Mouse (Mus musculus) lung, embryonic 14.5 days (tissue): ENCODE measurements at regions not wholly inside any gene's neighbourhood (a gene's known extent, or its start where the extent isn't known, plus 50 kb on each side); places are given as distances from the start of the nearest gene placed in this dataset.
A peak's percentile ranks its signal among the peaks of the same experiment; 100 is the strongest.

Experiments used
- ATAC-seq: fragments of 200-750 bp; cut with Nextera tagmentation; 2 replicates; pipeline ENCODE4 v1.8.0; 2017; ENCODE audit warnings: mild to moderate bottlenecking, moderate TSS enrichment, moderate library complexity; ENCODE audit not compliant: insufficient read depth
- DNase-seq: peaks from one replicate; pipeline ENCODE4 v3.0.0-alpha.2; 2015
- H3K27ac ChIP-seq: fragments of 300-500 bp; sonication (generic); 2 replicates; pipeline ENCODE4 v1.5.1; 2014; ENCODE audit warnings: low read depth, mild to moderate bottlenecking, moderate library complexity
- H3K27me3 ChIP-seq: fragments of 300-500 bp; sonication (generic); 2 replicates; pipeline ENCODE4 v1.6.1; 2014; ENCODE audit warnings: low read length, control low read depth; ENCODE audit not compliant: insufficient read depth
- H3K36me3 ChIP-seq: fragments of 300-500 bp; sonication (generic); 2 replicates; pipeline ENCODE4 v1.6.1; 2014; ENCODE audit warnings: control low read depth; ENCODE audit not compliant: insufficient read depth
- H3K4me1 ChIP-seq: fragments of 300-500 bp; sonication (generic); 2 replicates; pipeline ENCODE4 v1.6.1; 2014; ENCODE audit warnings: antibody characterized with exemption, control low read depth; ENCODE audit not compliant: insufficient read depth
- H3K4me2 ChIP-seq: fragments of 300-500 bp; sonication (generic); 2 replicates; pipeline ENCODE4 v1.6.1; 2014; ENCODE audit warnings: mild to moderate bottlenecking
- H3K4me3 ChIP-seq: fragments of 300-500 bp; sonication (generic); 2 replicates; pipeline ENCODE4 v1.5.1; 2014; ENCODE audit warnings: low read depth, low read length
- H3K9ac ChIP-seq: fragments of 300-500 bp; sonication (generic); 2 replicates; pipeline ENCODE4 v1.6.1; 2014
- H3K9me3 ChIP-seq: fragments of 300-500 bp; sonication (generic); 2 replicates; pipeline ENCODE4 v1.6.1; 2016; ENCODE audit warnings: low read depth, low read length, control low read depth
- CTCF ChIP-seq: IDR thresholded peaks from 2 replicates; pipeline ENCODE4 v1.5.1; 2016; ENCODE audit warnings: antibody characterized with exemption, low read depth
- WGBS: fragments of 180-500 bp; shearing (Covaris S2); extraction: QIAGEN DNeasy Blood & Tissue Kit; methylation state at CpG from one replicate; pipeline ENCODE4 v1.1.7; 2014; 5-methylcytosine and 5-hydroxymethylcytosine counted together

- no peak for ATAC-seq
- 51% methylated on average over 6 of the region's 6 CpGs for WGBS
Measured at GRCm38 (mm10) chr13:28517161-28517560, 259.8 kb downstream of the Gm11361 start.

DNA sequence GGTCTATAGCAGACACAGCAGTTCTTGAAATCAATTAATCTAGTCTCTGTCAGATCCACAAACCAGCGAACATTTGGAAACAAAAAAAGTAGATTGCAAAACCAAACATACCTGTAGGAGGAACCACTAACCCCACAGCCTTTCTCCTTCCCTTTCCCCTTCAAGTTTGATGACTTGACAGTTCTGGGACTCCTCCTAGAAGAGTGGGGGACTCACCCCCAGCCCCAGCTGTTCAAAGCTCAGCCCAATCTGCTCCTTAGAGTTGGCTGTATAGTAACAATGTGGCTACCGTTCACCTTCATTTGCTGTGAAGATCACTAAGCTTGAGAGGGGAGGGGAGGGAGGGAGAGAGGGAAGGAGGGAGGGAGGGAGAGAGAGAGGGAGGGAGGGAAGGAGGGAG, 259.3 kb downstream of the Gm11361 start:
- Histone ChIP-seq H3K27me3 (no peaks in the 10 kb centered on the region), H3K4me3 (no peak overlapping the region), H3K9ac (no peak overlapping the region), H3K4me2 (no peak overlapping the region), H3K27ac (no peak overlapping the region), H3K4me1 (peaks cover 7% of the 10 kb centered on the region; the same call in 1 of the 2 replicates), H3K9me3 (no peaks in the 10 kb centered on the region), H3K36me3 (no peaks in the 10 kb centered on the region)
- ATAC-seq: no peak
- WGBS: 46% methylated on average over 2 of the region's 2 CpGs
- TF ChIP-seq CTCF: no peak
- no peak for DNase-seq

More at GRCm38 (mm10) chr13:28517161-28517560, 259.8 kb downstream of the Gm11361 start:
- DNase-seq: no peak
- H3K4me2 ChIP-seq: no peak overlapping the region
- no peak overlapping the region for H3K27ac ChIP-seq
- H3K36me3 ChIP-seq: no peaks in the 10 kb centered on the region
- no peak overlapping the region for H3K4me3 ChIP-seq
- no peaks in the 10 kb centered on the region for H3K9me3 ChIP-seq
- no peak for TF ChIP-seq CTCF
- H3K27me3 ChIP-seq: no peaks in the 10 kb centered on the region
- H3K9ac ChIP-seq: no peak overlapping the region
- H3K4me1 ChIP-seq: peaks cover 7% of the 10 kb centered on the region; the same call in 1 of the 2 replicates

DNA sequence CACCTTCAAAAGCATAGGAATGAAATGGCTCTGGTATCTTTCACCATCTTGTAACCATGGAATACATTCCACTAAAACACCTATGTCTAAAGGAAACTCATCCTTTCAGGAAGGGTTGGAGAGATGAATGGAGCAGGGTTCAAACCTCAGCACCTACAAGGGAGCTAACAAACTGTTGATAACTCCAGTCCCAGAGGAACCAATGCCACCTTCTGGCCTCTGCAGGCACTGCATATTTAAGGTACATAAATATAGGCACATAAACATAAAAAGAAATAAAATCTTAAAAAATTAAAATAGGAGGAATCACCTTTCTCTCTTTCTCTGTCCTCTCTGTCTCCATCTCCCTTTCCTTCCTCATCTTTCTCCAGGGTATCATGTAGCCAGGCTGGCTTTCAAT, 256.9 kb downstream of the Gm11361 start:
- no peaks in the 10 kb centered on the region for H3K27me3 ChIP-seq
- no peak; the same call in 1 of the 2 replicates for TF ChIP-seq CTCF
- no peak overlapping the region for H3K27ac ChIP-seq
- no peak overlapping the region for H3K9ac ChIP-seq
- ATAC-seq (no peak), DNase-seq (no peak)
- no peak overlapping the region for H3K4me3 ChIP-seq
- H3K36me3 ChIP-seq: no peaks in the 10 kb centered on the region
- H3K4me1 ChIP-seq: peaks cover 7% of the 10 kb centered on the region; the same call in 1 of the 2 replicates
- no peaks in the 10 kb centered on the region for H3K9me3 ChIP-seq
- H3K4me2 ChIP-seq: no peak overlapping the region

- DNase-seq: no peak
- Histone ChIP-seq H3K27ac (no peak overlapping the region), H3K9ac (no peak overlapping the region), H3K4me3 (no peak overlapping the region), H3K36me3 (no peaks in the 10 kb centered on the region), H3K4me1 (peaks cover 7% of the 10 kb centered on the region; the same call in 1 of the 2 replicates), H3K4me2 (no peak overlapping the region), H3K27me3 (no peaks in the 10 kb centered on the region), H3K9me3 (no peaks in the 10 kb centered on the region)
- ATAC-seq: no peak
- TF ChIP-seq CTCF: no peak
- WGBS: 84% methylated on average over 7 of the region's 7 CpGs
Measured at GRCm38 (mm10) chr13:28513336-28513735, 256.0 kb downstream of the Gm11361 start.

DNA sequence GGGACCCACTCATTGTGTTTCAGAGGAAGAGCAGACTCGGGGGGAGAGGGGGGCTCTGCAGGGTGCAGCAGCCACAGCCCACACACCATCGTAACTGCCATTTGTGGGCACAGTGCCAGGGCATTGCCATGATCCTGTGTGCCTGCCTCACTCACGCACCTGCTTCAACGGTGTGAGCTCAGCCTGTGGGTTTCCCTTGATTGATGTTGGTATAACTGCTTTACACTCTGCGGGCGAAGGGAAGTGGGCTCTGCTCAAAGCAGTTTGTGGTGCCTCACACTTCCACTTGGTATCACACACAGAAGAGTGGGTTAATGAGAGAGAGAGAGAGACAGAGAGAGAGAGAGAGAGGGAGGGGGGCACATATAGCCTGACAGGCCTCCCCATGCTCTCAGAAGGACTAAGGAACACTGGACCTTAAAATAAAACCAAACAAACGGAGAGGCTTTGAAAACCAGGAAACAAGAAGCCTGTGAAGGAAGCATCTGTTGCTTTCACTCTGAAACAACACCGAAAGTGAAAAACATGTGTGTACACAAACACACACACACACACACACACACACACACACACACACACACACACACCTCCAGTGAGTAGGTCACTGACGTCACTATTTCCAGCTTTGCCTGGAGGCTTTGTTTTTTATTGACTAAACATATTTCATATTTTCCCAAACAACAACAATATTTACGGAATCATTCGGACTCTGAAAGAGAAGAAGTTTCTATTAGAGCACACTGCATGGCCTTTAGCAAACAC, 255.4 kb downstream of the Gm11361 start:
- no peaks in the 10 kb centered on the region for H3K36me3 ChIP-seq
- H3K4me2 ChIP-seq: no peak overlapping the region
- H3K4me3 ChIP-seq: no peak overlapping the region
- no peak overlapping the region for H3K27ac ChIP-seq
- no peaks in the 10 kb centered on the region for H3K9me3 ChIP-seq
- no peak for TF ChIP-seq CTCF
- peak; percentile 51 for DNase-seq
- ATAC-seq: 0 out of 2 replicates have a peak, but pooled peaks have one; percentile 16
- 65% methylated on average over 11 of the region's 11 CpGs for whole genome bisulfite sequencing
- H3K4me1 ChIP-seq: peaks cover 10% of the 10 kb centered on the region
- no peaks in the 10 kb centered on the region for H3K27me3 ChIP-seq
- no peak overlapping the region for H3K9ac ChIP-seq

DNA sequence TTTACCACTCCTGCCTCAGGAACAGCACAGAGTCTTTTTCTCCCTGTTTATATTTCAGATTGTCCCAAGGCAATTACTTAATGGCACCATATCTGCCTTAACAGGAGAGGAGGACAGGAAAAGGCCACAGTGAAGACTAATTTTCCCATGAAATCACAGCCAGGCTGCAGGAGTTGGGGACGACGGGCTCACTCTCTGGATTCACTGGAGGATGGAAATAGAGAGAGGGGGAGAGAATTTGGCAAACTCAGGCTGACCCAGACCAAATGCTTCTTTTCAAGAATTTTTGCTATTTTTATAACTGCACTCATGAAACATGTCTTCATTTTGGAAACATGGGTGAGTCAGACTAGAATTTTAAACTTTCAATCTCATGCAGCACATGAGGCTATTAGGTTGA, 250.9 kb downstream of the Gm11361 start:
- H3K9me3 ChIP-seq: no peaks in the 10 kb centered on the region
- no peak for TF ChIP-seq CTCF
- DNase-seq (peak; percentile 47), ATAC-seq (peak; percentile 34; the same call in 1 of the 2 replicates)
- no peak overlapping the region for H3K4me3 ChIP-seq
- 25% methylated on average over 2 of the region's 2 CpGs for WGBS
- H3K27me3 ChIP-seq: no peaks in the 10 kb centered on the region
- H3K9ac ChIP-seq: no peak overlapping the region
- peak overlapping the region; percentile 1; the same call in 1 of the 2 replicates for H3K4me2 ChIP-seq
- H3K27ac ChIP-seq: peak overlapping the region; percentile 81; the same call in 1 of the 2 replicates
- H3K36me3 ChIP-seq: no peaks in the 10 kb centered on the region; the same call in 1 of the 2 replicates
- peaks cover 17% of the 10 kb centered on the region for H3K4me1 ChIP-seq

DNA sequence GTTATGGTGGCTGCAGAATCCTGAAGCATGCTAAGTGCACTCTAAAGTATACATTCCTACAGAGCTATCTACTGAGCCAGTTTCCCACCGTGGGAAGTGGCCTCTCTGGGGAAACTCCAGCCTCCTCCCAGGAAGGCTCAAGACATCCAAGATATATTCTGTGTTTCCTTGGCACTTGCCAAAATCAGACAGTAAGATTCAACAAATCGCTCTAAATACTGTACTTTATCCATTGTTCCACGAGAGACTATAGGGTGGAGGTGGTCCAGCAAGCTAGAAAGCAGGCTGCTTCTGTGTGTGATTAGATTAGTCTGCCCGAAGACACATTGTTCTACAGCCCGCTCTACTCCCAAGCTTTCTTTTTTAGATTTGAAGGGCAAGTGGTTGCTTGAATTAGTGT, 250.5 kb downstream of the Gm11361 start:
- Histone ChIP-seq H3K27me3 (no peaks in the 10 kb centered on the region), H3K4me1 (peaks cover 19% of the 10 kb centered on the region), H3K4me3 (no peak overlapping the region), H3K36me3 (no peaks in the 10 kb centered on the region; the same call in 1 of the 2 replicates), H3K27ac (peak overlapping the region; percentile 81; the same call in 1 of the 2 replicates), H3K9ac (no peak overlapping the region), H3K4me2 (peak overlapping the region; percentile 1; the same call in 1 of the 2 replicates), H3K9me3 (no peaks in the 10 kb centered on the region)
- peak; percentile 54; the same call in 1 of the 2 replicates for ATAC-seq
- DNase-seq: peak; percentile 63
- no peak for TF ChIP-seq CTCF
- 24% methylated on average over 5 of the region's 5 CpGs for WGBS
